Mouse (Mus musculus) lung, adult 2 months (tissue): ENCODE results near the gene Nudcd3.

Source experiments
- CTCF ChIP-seq: fragments of 200-500 bp; IDR thresholded peaks from 2 replicates; pipeline ENCODE4 v1.5.1; 2011; ENCODE audit warnings: mild to moderate bottlenecking, low read length, control low read depth; ENCODE audit not compliant: insufficient read depth
- POLR2A ChIP-seq: fragments of 200-500 bp; IDR thresholded peaks from 2 replicates; pipeline ENCODE4 v1.6.1; 2011; ENCODE audit warnings: low read depth, mild to moderate bottlenecking, control low read depth, low read length, borderline replicate concordance; ENCODE audit errors: extremely low read depth

- TF ChIP-seq POLR2A = no peak
- TF ChIP-seq CTCF = no peak
Measured at GRCm38 (mm10) chr11:6166351-6166750, 33.9 kb downstream of the Nudcd3 start.
